Mouse (Mus musculus): ENCODE data around the gene Rapsn. TPM values are rescaled to one million over a fixed set of nuclear protein-coding genes. Genes with fewer than 3 reads are reported as not detected.
"Not testable (repeated sequence)": the region's sequence is repeated elsewhere in the genome, so short reads cannot be mapped to it uniquely, and the experiment has no call there.

Gene Rapsn
- 3.1 and 5.0 TPM in 2 replicates for polyA plus RNA-seq (2014; fragmentation: Nextera tagmentation; extraction: Ambion mirVana)

GRCm38 (mm10) chr2:91035385-91035784, at the start of gene Rapsn:
Gene Rapsn (plus strand): TSS chr2:91035620.
- DNase-seq (ENCODE audit: low spot score) = no peak
- whole genome bisulfite sequencing = 76% methylated on average over 9 of the region's 9 CpGs
- Histone ChIP-seq H3K4me1 (replicated peaks; ENCODE audit: control insufficient read depth, insufficient read depth, low read length) (no peaks in the 10 kb centered on the region), H3K4me3 (ENCODE audit: low read depth, low read length) (no peak within 1 kb of the TSS), H3K27ac (ENCODE audit: low read depth, low read length) (no peak within 1 kb of the TSS), H3K27me3 (ENCODE audit: control insufficient read depth, insufficient read depth, low read length) (no peaks in the 10 kb centered on the region), H3K9ac (ENCODE audit: low read length) (no peak within 1 kb of the TSS), H3K9me3 (ENCODE audit: control insufficient read depth, low read length) (no peaks in the 10 kb centered on the region), H3K36me3 (ENCODE audit: control insufficient read depth, insufficient read depth, low read length) (no peaks in the 10 kb centered on the region), H3K4me2 (ENCODE audit: low read depth, low read length, severe bottlenecking) (no peak within 1 kb of the TSS)
- ATAC-seq (replicated peaks; ENCODE audit: low FRiP score) = no peak

- Histone ChIP-seq H3K27ac (ENCODE audit: low read depth, low read length) (no peak overlapping the region), H3K4me1 (replicated peaks; ENCODE audit: control insufficient read depth, insufficient read depth, low read length) (no peaks in the 10 kb centered on the region), H3K4me3 (ENCODE audit: low read depth, low read length) (no peak overlapping the region), H3K9ac (ENCODE audit: low read length) (no peak overlapping the region), H3K36me3 (ENCODE audit: control insufficient read depth, insufficient read depth, low read length) (no peaks in the 10 kb centered on the region), H3K27me3 (ENCODE audit: control insufficient read depth, insufficient read depth, low read length) (no peaks in the 10 kb centered on the region), H3K9me3 (ENCODE audit: control insufficient read depth, low read length) (no peaks in the 10 kb centered on the region), H3K4me2 (ENCODE audit: low read depth, low read length, severe bottlenecking) (no peak overlapping the region)
- DNase-seq (ENCODE audit: low spot score) = no peak
- no peak for ATAC-seq (replicated peaks; ENCODE audit: low FRiP score)
- WGBS = 92% methylated on average over 3 of the region's 3 CpGs
These were observed 49.4 kb upstream of the Rapsn start for GRCm38 (mm10) chr2:90986055-90986454.

- ATAC-seq (replicated peaks; ENCODE audit: low FRiP score) = no peak
- no peak for DNase-seq (ENCODE audit: low spot score)
These were observed 26.9 kb upstream of the Rapsn start for GRCm38 (mm10) chr2:91008536-91008935.

GRCm38 (mm10) chr2:91013881-91014280, 21.5 kb upstream of the Rapsn start:
- no peak for ATAC-seq (replicated peaks; ENCODE audit: low FRiP score)
- Histone ChIP-seq H3K27ac (ENCODE audit: low read depth, low read length) (no peak overlapping the region), H3K4me3 (ENCODE audit: low read depth, low read length) (no peak overlapping the region), H3K36me3 (ENCODE audit: control insufficient read depth, insufficient read depth, low read length) (peaks cover 10% of the 10 kb centered on the region), H3K9ac (ENCODE audit: low read length) (no peak overlapping the region), H3K4me2 (ENCODE audit: low read depth, low read length, severe bottlenecking) (no peak overlapping the region), H3K4me1 (replicated peaks; ENCODE audit: control insufficient read depth, insufficient read depth, low read length) (no peaks in the 10 kb centered on the region), H3K9me3 (ENCODE audit: control insufficient read depth, low read length) (no peaks in the 10 kb centered on the region), H3K27me3 (ENCODE audit: control insufficient read depth, insufficient read depth, low read length) (no peaks in the 10 kb centered on the region)
- WGBS = 98% methylated on average over 2 of the region's 2 CpGs
- no peak for DNase-seq (ENCODE audit: low spot score)

More at GRCm38 (mm10) chr2:91008536-91008935, 26.9 kb upstream of the Rapsn start:
- no peak overlapping the region for H3K4me2 ChIP-seq (ENCODE audit: low read depth, low read length, severe bottlenecking)
- no peaks in the 10 kb centered on the region for H3K9me3 ChIP-seq (ENCODE audit: control insufficient read depth, low read length)
- no peak overlapping the region for H3K4me3 ChIP-seq (ENCODE audit: low read depth, low read length)
- WGBS = 96% methylated on average over 8 of the region's 8 CpGs
- H3K36me3 ChIP-seq (ENCODE audit: control insufficient read depth, insufficient read depth, low read length) = peaks cover 7% of the 10 kb centered on the region
- no peaks in the 10 kb centered on the region for H3K4me1 ChIP-seq (replicated peaks; ENCODE audit: control insufficient read depth, insufficient read depth, low read length)
- no peak overlapping the region for H3K9ac ChIP-seq (ENCODE audit: low read length)
- no peaks in the 10 kb centered on the region for H3K27me3 ChIP-seq (ENCODE audit: control insufficient read depth, insufficient read depth, low read length)
- no peak overlapping the region for H3K27ac ChIP-seq (ENCODE audit: low read depth, low read length)

- DNase-seq (ENCODE audit: low spot score) = no peak
- no peaks in the 10 kb centered on the region for H3K4me1 ChIP-seq (replicated peaks; ENCODE audit: control insufficient read depth, insufficient read depth, low read length)
- H3K4me3 ChIP-seq (ENCODE audit: low read depth, low read length) = no peak overlapping the region
- peaks cover 12% of the 10 kb centered on the region for H3K36me3 ChIP-seq (ENCODE audit: control insufficient read depth, insufficient read depth, low read length)
- H3K27me3 ChIP-seq (ENCODE audit: control insufficient read depth, insufficient read depth, low read length) = no peaks in the 10 kb centered on the region
- no peak for ATAC-seq (replicated peaks; ENCODE audit: low FRiP score)
- WGBS = 89% methylated on average over 4 of the region's 4 CpGs
- H3K9ac ChIP-seq (ENCODE audit: low read length) = no peak overlapping the region
- no peak overlapping the region for H3K4me2 ChIP-seq (ENCODE audit: low read depth, low read length, severe bottlenecking)
- no peak overlapping the region for H3K27ac ChIP-seq (ENCODE audit: low read depth, low read length)
- H3K9me3 ChIP-seq (ENCODE audit: control insufficient read depth, low read length) = no peaks in the 10 kb centered on the region
These were observed 20.0 kb upstream of the Rapsn start for GRCm38 (mm10) chr2:91015386-91015785.

- H3K9me3 ChIP-seq (ENCODE audit: control insufficient read depth, low read length) = no peaks in the 10 kb centered on the region
- DNase-seq (ENCODE audit: low spot score) = no peak
- no peak overlapping the region for H3K9ac ChIP-seq (ENCODE audit: low read length)
- peaks cover 10% of the 10 kb centered on the region; the same call in 1 of the 2 replicates for H3K36me3 ChIP-seq (ENCODE audit: control insufficient read depth, insufficient read depth, low read length)
- H3K4me1 ChIP-seq (replicated peaks; ENCODE audit: control insufficient read depth, insufficient read depth, low read length) = no peaks in the 10 kb centered on the region
- H3K27ac ChIP-seq (ENCODE audit: low read depth, low read length) = no peak overlapping the region
- 83% methylated on average over 8 of the region's 8 CpGs for WGBS
- H3K27me3 ChIP-seq (ENCODE audit: control insufficient read depth, insufficient read depth, low read length) = no peaks in the 10 kb centered on the region
- H3K4me2 ChIP-seq (ENCODE audit: low read depth, low read length, severe bottlenecking) = no peak overlapping the region
- no peak for ATAC-seq (replicated peaks; ENCODE audit: low FRiP score)
- H3K4me3 ChIP-seq (ENCODE audit: low read depth, low read length) = no peak overlapping the region
These were observed 17.2 kb upstream of the Rapsn start for GRCm38 (mm10) chr2:91018061-91018788.

GRCm38 (mm10) chr2:91019911-91020310, 15.5 kb upstream of the Rapsn start:
- DNase-seq (ENCODE audit: low spot score) (no peak), ATAC-seq (replicated peaks; ENCODE audit: low FRiP score) (no peak)
- WGBS = 91% methylated on average over 3 of the region's 3 CpGs
- Histone ChIP-seq H3K9ac (ENCODE audit: low read length) (no peak overlapping the region), H3K27ac (ENCODE audit: low read depth, low read length) (no peak overlapping the region), H3K4me1 (replicated peaks; ENCODE audit: control insufficient read depth, insufficient read depth, low read length) (no peaks in the 10 kb centered on the region), H3K4me3 (ENCODE audit: low read depth, low read length) (no peak overlapping the region), H3K9me3 (ENCODE audit: control insufficient read depth, low read length) (no peaks in the 10 kb centered on the region), H3K36me3 (ENCODE audit: control insufficient read depth, insufficient read depth, low read length) (peaks cover 5% of the 10 kb centered on the region; the same call in 1 of the 2 replicates), H3K27me3 (ENCODE audit: control insufficient read depth, insufficient read depth, low read length) (no peaks in the 10 kb centered on the region), H3K4me2 (ENCODE audit: low read depth, low read length, severe bottlenecking) (no peak overlapping the region)

GRCm38 (mm10) chr2:91022266-91022665, 13.2 kb upstream of the Rapsn start:
- H3K4me3 ChIP-seq (ENCODE audit: low read depth, low read length); H3K4me1 ChIP-seq (replicated peaks; ENCODE audit: control insufficient read depth, insufficient read depth, low read length); H3K27me3 ChIP-seq (ENCODE audit: control insufficient read depth, insufficient read depth, low read length); H3K9ac ChIP-seq (ENCODE audit: low read length); H3K4me2 ChIP-seq (ENCODE audit: low read depth, low read length, severe bottlenecking); H3K27ac ChIP-seq (ENCODE audit: low read depth, low read length); H3K9me3 ChIP-seq (ENCODE audit: control insufficient read depth, low read length); H3K36me3 ChIP-seq (ENCODE audit: control insufficient read depth, insufficient read depth, low read length); DNase-seq (ENCODE audit: low spot score); ATAC-seq (replicated peaks; ENCODE audit: low FRiP score): not testable (repeated sequence)
- WGBS = 97% methylated on average over 7 of the region's 7 CpGs

GRCm38 (mm10) chr2:91023131-91023530, 12.3 kb upstream of the Rapsn start:
- H3K36me3 ChIP-seq (ENCODE audit: control insufficient read depth, insufficient read depth, low read length) = peaks cover 5% of the 10 kb centered on the region; the same call in 1 of the 2 replicates
- H3K9me3 ChIP-seq (ENCODE audit: control insufficient read depth, low read length) = no peaks in the 10 kb centered on the region
- 71% methylated on average over 2 of the region's 2 CpGs for WGBS
- H3K27me3 ChIP-seq (ENCODE audit: control insufficient read depth, insufficient read depth, low read length) = no peaks in the 10 kb centered on the region
- DNase-seq (ENCODE audit: low spot score) = no peak
- H3K4me2 ChIP-seq (ENCODE audit: low read depth, low read length, severe bottlenecking) = no peak overlapping the region
- H3K4me3 ChIP-seq (ENCODE audit: low read depth, low read length) = no peak overlapping the region
- no peaks in the 10 kb centered on the region for H3K4me1 ChIP-seq (replicated peaks; ENCODE audit: control insufficient read depth, insufficient read depth, low read length)
- ATAC-seq (replicated peaks; ENCODE audit: low FRiP score) = no peak
- H3K9ac ChIP-seq (ENCODE audit: low read length) = no peak overlapping the region
- no peak overlapping the region for H3K27ac ChIP-seq (ENCODE audit: low read depth, low read length)

Measured in forebrain, embryonic 11.5 days (tissue).